8 mouse cellular contexts compared by ENCODE assay signal in genomic region chr12:80758559-80759386, GRCm38 (mm10). TPM values are rescaled to one million over a fixed set of nuclear protein-coding genes. Genes with fewer than 3 reads are reported as not detected.
A peak's percentile ranks its signal among the peaks of the same experiment; 100 is the strongest.
DNase-seq lines count a peak whose midpoint lies in the region; ATAC-seq and TF ChIP-seq lines count a peak whose summit lies in the region.

No protein-coding gene starts in this region.

- no peaks in the 10 kb centered on the region for H3K36me3 ChIP-seq in heart, postnatal 0 days (replicated peaks; ENCODE audit: control insufficient read depth, insufficient read depth, low read length)
- H3K36me3 ChIP-seq in liver, embryonic 11.5 days (ENCODE audit: control insufficient read depth, insufficient read depth, low read length) = no peaks in the 10 kb centered on the region

- DNase-seq in cerebellum, adult 18-20 months = peak; percentile 21 to 47
- peak; percentile 21 to 32 for DNase-seq in B cell, adult 2 months
- DNase-seq in embryo, embryonic 10.5 days (ENCODE audit: low spot score) = peak; percentile 45
- DNase-seq in heart, postnatal 0 days (ENCODE audit: low spot score) = peak; percentile 38
- DNase-seq in liver, embryonic 11.5 days (ENCODE audit: low spot score) = peak; percentile 68
- peak; percentile 29 to 37 for DNase-seq in spleen, postnatal 10 days (ENCODE audit: low spot score in 2 of 2)
- no peak for DNase-seq in frontal cortex, adult 2 months (ENCODE audit: extremely low spot score in 1 of 2, low spot score in 1 of 2)

- peaks cover 28% of the 10 kb centered on the region for H3K4me1 ChIP-seq in heart, postnatal 0 days (ENCODE audit: control insufficient read depth, insufficient read depth)
- peaks cover 20% of the 10 kb centered on the region for H3K4me1 ChIP-seq in liver, embryonic 11.5 days (replicated peaks; ENCODE audit: control insufficient read depth, insufficient read depth, low read length)

- H3K27me3 ChIP-seq in heart, postnatal 0 days (ENCODE audit: control insufficient read depth, insufficient read depth, low read length) = peaks cover 81% of the 10 kb centered on the region
- peaks cover 71% of the 10 kb centered on the region for H3K27me3 ChIP-seq in liver, embryonic 11.5 days (replicated peaks; ENCODE audit: control insufficient read depth, insufficient read depth, low read length)

- peak overlapping the region; percentile 97 for H3K4me2 ChIP-seq in heart, postnatal 0 days (ENCODE audit: low read depth, low read length)
- peak overlapping the region; percentile 95 for H3K4me2 ChIP-seq in liver, embryonic 11.5 days

- no peaks in the 10 kb centered on the region for H3K9me3 ChIP-seq in heart, postnatal 0 days (replicated peaks; ENCODE audit: control insufficient read depth, low read length)
- no peaks in the 10 kb centered on the region for H3K9me3 ChIP-seq in liver, embryonic 11.5 days (ENCODE audit: control insufficient read depth, low read length)

- TF ChIP-seq EP300 in heart, postnatal 0 days (IDR thresholded peaks at IDR 0.05; ENCODE audit: low read depth) = no peak

- no peak for TF ChIP-seq CTCF in heart, postnatal 0 days (IDR thresholded peaks at IDR 0.05; ENCODE audit: low read depth)

- no peak overlapping the region for H3K27ac ChIP-seq in heart, postnatal 0 days (ENCODE audit: low read depth)
- no peak overlapping the region for H3K27ac ChIP-seq in liver, embryonic 11.5 days (ENCODE audit: low read depth, low read length)

- 2% methylated on average over 80 of the region's 92 CpGs for WGBS in heart, postnatal 0 days
- WGBS in liver, embryonic 11.5 days = 3% methylated on average over 88 of the region's 92 CpGs

- no peak overlapping the region for H3K9ac ChIP-seq in heart, postnatal 0 days (replicated peaks; ENCODE audit: low read depth, low read length)
- H3K9ac ChIP-seq in liver, embryonic 11.5 days (ENCODE audit: low read depth, low read length) = 0 out of 2 replicates have a peak overlapping the region, but pooled peaks have one; percentile 14

- ATAC-seq in cerebellum, adult (ENCODE audit: insufficient number of reproducible peaks, low FRiP score, low TSS enrichment) = no peak
- ATAC-seq in heart, postnatal 0 days (ENCODE audit: insufficient read depth, low read depth) = 0 out of 2 replicates have a peak, but pooled peaks have one; percentile 1
- no peak; the same call in 1 of the 2 replicates for ATAC-seq in liver, embryonic 11.5 days (replicated peaks; ENCODE audit: low FRiP score)

- H3K4me3 ChIP-seq in heart, postnatal 0 days (ENCODE audit: low read depth, low read length) = peak overlapping the region; percentile 59
- peak overlapping the region; percentile 58 for H3K4me3 ChIP-seq in liver, embryonic 11.5 days (ENCODE audit: low read depth, low read length)

RNA-seq across cellular contexts. Expression of gene Ccdc177, which starts 1.7 kb away (rescaled TPM):
- 0.31 TPM in 1 of 2 replicates, not detected in the other for total RNA-seq in heart, postnatal 0 days (2014; rRNA removed; ENCODE audit: low replicate concordance)
- polyA plus RNA-seq in heart, postnatal 0 days (2015; fragmentation: Nextera tagmentation; extraction: Ambion mirVana) = not detected in 2 replicates
- not detected in 2 replicates for polyA plus RNA-seq in liver, embryonic 11.5 days (2014; fragmentation: Nextera tagmentation; extraction: Ambion mirVana)
- 5.3 and 6.3 TPM in 2 replicates for polyA plus RNA-seq in frontal cortex, adult 2 months (2012; rRNA removed)

RNA-seq across cellular contexts. Expression of gene Susd6, which starts 31.5 kb away (rescaled TPM):
- total RNA-seq in heart, postnatal 0 days (2014; rRNA removed; ENCODE audit: low replicate concordance) = 50.2 and 50.6 TPM in 2 replicates
- 15.1 and 15.4 TPM in 2 replicates for polyA plus RNA-seq in heart, postnatal 0 days (2015; fragmentation: Nextera tagmentation; extraction: Ambion mirVana)
- polyA plus RNA-seq in liver, embryonic 11.5 days (2014; fragmentation: Nextera tagmentation; extraction: Ambion mirVana) = 21.5 and 21.7 TPM in 2 replicates
- 20.7 and 22.9 TPM in 2 replicates for polyA plus RNA-seq in frontal cortex, adult 2 months (2012; rRNA removed)

Comparison
In these comparisons a context has a peak if more than half of its experiments do, and no peak if none do; other contexts are left out.
1. DNase-seq: peak in cerebellum, adult 18-20 months (2 of 2), B cell, adult 2 months (2 of 2), embryo, embryonic 10.5 days (single experiment), heart, postnatal 0 days (single experiment), liver, embryonic 11.5 days (single experiment) and spleen, postnatal 10 days (2 of 2); none in frontal cortex, adult 2 months (0 of 2).